Mouse (Mus musculus) lung, postnatal 0 days (tissue): Measurements from ENCODE around the gene Cd80. TPM values are rescaled to one million over a fixed set of nuclear protein-coding genes. Genes with fewer than 3 reads are reported as not detected.

Source experiments
- ATAC-seq: fragments of 200-750 bp; cut with Nextera tagmentation; 2 replicates; pipeline ENCODE4 v1.8.0; 2017; ENCODE audit warnings: moderate library complexity
- DNase-seq: peaks from one replicate; pipeline ENCODE4 v3.0.0-alpha.2; 2016; ENCODE audit warnings: low spot score
- H3K27ac ChIP-seq: fragments of 300-500 bp; sonication (generic); 2 replicates; pipeline ENCODE4 v1.5.1; 2014; ENCODE audit warnings: antibody characterized with exemption, mild to moderate bottlenecking, low read length, mixed read lengths
- H3K27me3 ChIP-seq: fragments of 300-500 bp; sonication (generic); replicated peaks from 2 replicates; pipeline ENCODE4 v1.6.1; 2014; ENCODE audit warnings: low read length, mixed read lengths; ENCODE audit not compliant: insufficient read depth
- H3K36me3 ChIP-seq: fragments of 300-500 bp; sonication (generic); 2 replicates; pipeline ENCODE4 v1.6.1; 2014; ENCODE audit warnings: low read length, mixed read lengths; ENCODE audit not compliant: insufficient read depth
- H3K4me1 ChIP-seq: fragments of 300-500 bp; sonication (generic); 2 replicates; pipeline ENCODE4 v1.6.1; 2014; ENCODE audit warnings: antibody characterized with exemption, low read depth, low read length, mixed read lengths; ENCODE audit not compliant: insufficient read depth
- H3K4me2 ChIP-seq: fragments of 300-500 bp; sonication (generic); replicated peaks from 2 replicates; pipeline ENCODE4 v1.6.1; 2014; ENCODE audit warnings: low read depth, mild to moderate bottlenecking, low read length, moderate library complexity, mixed read lengths
- H3K4me3 ChIP-seq: fragments of 300-500 bp; sonication (generic); 2 replicates; pipeline ENCODE4 v1.5.1; 2014; ENCODE audit warnings: low read depth, low read length
- H3K9ac ChIP-seq: fragments of 300-500 bp; sonication (generic); replicated peaks from 2 replicates; pipeline ENCODE4 v1.6.1; 2014; ENCODE audit warnings: low read depth, mild to moderate bottlenecking
- H3K9me3 ChIP-seq: fragments of 300-500 bp; sonication (generic); 2 replicates; pipeline ENCODE4 v1.6.1; 2016; ENCODE audit warnings: low read length, mixed read lengths
- CTCF ChIP-seq: IDR thresholded peaks from 2 replicates; pipeline ENCODE4 v1.5.1; 2016; ENCODE audit warnings: antibody characterized with exemption, mild to moderate bottlenecking
- EP300 ChIP-seq: IDR thresholded peaks from 2 replicates; pipeline ENCODE4 v1.6.1; 2016; ENCODE audit warnings: antibody characterized with exemption, mild to moderate bottlenecking, control low read depth
- WGBS: fragments of 180-500 bp; shearing (Covaris S2); extraction: QIAGEN DNeasy Blood & Tissue Kit; methylation state at CpG from one replicate; pipeline ENCODE4 v1.1.7; 2014; 5-methylcytosine and 5-hydroxymethylcytosine counted together
- polyA plus RNA-seq: library from polyadenylated mRNA; unstranded; fragments of >200 nt; fragmentation: Nextera tagmentation; extraction: Ambion mirVana; gene quantifications from 2 replicates; pipeline ENCODE4 v1.2.1, GENCODE M21; 2015

The Cd80 gene
- polyA plus RNA-seq, 1 experiment from 2014 or later: 0.14 TPM

GRCm38 (mm10) chr16:38467091-38467916, 11.9 kb downstream of the Cd80 start:
- 80% methylated on average over 13 of the region's 13 CpGs for WGBS
- Histone ChIP-seq H3K9ac (no peak overlapping the region), H3K36me3 (no peaks in the 10 kb centered on the region), H3K27ac (no peak overlapping the region), H3K27me3 (no peaks in the 10 kb centered on the region), H3K4me2 (no peak overlapping the region), H3K9me3 (no peaks in the 10 kb centered on the region), H3K4me3 (no peak overlapping the region), H3K4me1 (no peaks in the 10 kb centered on the region)
- TF ChIP-seq EP300 (no peak), CTCF (no peak)
- DNase-seq (no peak), ATAC-seq (no peak)

- 66% methylated on average over 8 of the region's 8 CpGs for WGBS
- H3K27ac ChIP-seq: no peak overlapping the region
Observed at GRCm38 (mm10) chr16:38467917-38468705, 12.8 kb downstream of the Cd80 start.

GRCm38 (mm10) chr16:38468706-38469018, 13.3 kb downstream of the Cd80 start:
- 32% methylated on average over 3 of the region's 3 CpGs for WGBS
- no peaks in the 10 kb centered on the region for H3K27me3 ChIP-seq
- no peak overlapping the region for H3K27ac ChIP-seq
- TF ChIP-seq CTCF (no peak; the same call in 1 of the 2 replicates), EP300 (no peak)
- H3K9me3 ChIP-seq: no peaks in the 10 kb centered on the region
- H3K4me1 ChIP-seq: no peaks in the 10 kb centered on the region
- H3K4me3 ChIP-seq: no peak overlapping the region
- no peak for DNase-seq
- H3K36me3 ChIP-seq: no peaks in the 10 kb centered on the region
- no peak for ATAC-seq
- no peak overlapping the region for H3K4me2 ChIP-seq
- no peak overlapping the region for H3K9ac ChIP-seq

More at GRCm38 (mm10) chr16:38467917-38468705, 12.8 kb downstream of the Cd80 start:
- ATAC-seq (no peak), DNase-seq (no peak)
- H3K4me1 ChIP-seq: no peaks in the 10 kb centered on the region
- H3K27me3 ChIP-seq: no peaks in the 10 kb centered on the region
- H3K9ac ChIP-seq: no peak overlapping the region
- H3K4me2 ChIP-seq: no peak overlapping the region
- no peak for TF ChIP-seq CTCF
- TF ChIP-seq EP300: no peak
- no peaks in the 10 kb centered on the region for H3K9me3 ChIP-seq
- H3K4me3 ChIP-seq: no peak overlapping the region
- no peaks in the 10 kb centered on the region for H3K36me3 ChIP-seq

GRCm38 (mm10) chr16:38469437-38469836, 14.1 kb downstream of the Cd80 start:
- Histone ChIP-seq H3K27ac (no peak overlapping the region), H3K4me2 (no peak overlapping the region), H3K4me1 (no peaks in the 10 kb centered on the region), H3K27me3 (no peaks in the 10 kb centered on the region), H3K9ac (no peak overlapping the region), H3K4me3 (no peak overlapping the region), H3K36me3 (no peaks in the 10 kb centered on the region), H3K9me3 (no peaks in the 10 kb centered on the region)
- 69% methylated on average over 8 of the region's 8 CpGs for WGBS
- no peak for DNase-seq
- TF ChIP-seq CTCF (no peak), EP300 (no peak)
- ATAC-seq: no peak

GRCm38 (mm10) chr16:38471697-38472506, 16.5 kb downstream of the Cd80 start:
- Histone ChIP-seq H3K9ac (no peak overlapping the region), H3K4me3 (no peak overlapping the region), H3K36me3 (no peaks in the 10 kb centered on the region), H3K4me2 (no peak overlapping the region), H3K27ac (no peak overlapping the region), H3K9me3 (no peaks in the 10 kb centered on the region), H3K27me3 (no peaks in the 10 kb centered on the region), H3K4me1 (no peaks in the 10 kb centered on the region)
- TF ChIP-seq EP300 (no peak), CTCF (no peak)
- no peak for DNase-seq
- WGBS: 61% methylated on average over 11 of the region's 11 CpGs
- 0 out of 2 replicates have a peak, but pooled peaks have one; percentile 26 for ATAC-seq

GRCm38 (mm10) chr16:38472507-38472873, 17.1 kb downstream of the Cd80 start:
- no peak overlapping the region for H3K4me2 ChIP-seq
- no peak overlapping the region for H3K9ac ChIP-seq
- no peaks in the 10 kb centered on the region for H3K36me3 ChIP-seq
- no peak for ATAC-seq
- H3K4me3 ChIP-seq: no peak overlapping the region
- H3K9me3 ChIP-seq: no peaks in the 10 kb centered on the region
- no peaks in the 10 kb centered on the region for H3K27me3 ChIP-seq
- DNase-seq: no peak
- no peaks in the 10 kb centered on the region for H3K4me1 ChIP-seq
- 83% methylated on average over 5 of the region's 5 CpGs for WGBS
- TF ChIP-seq CTCF (no peak), EP300 (no peak)
- H3K27ac ChIP-seq: no peak overlapping the region
